In genomic region chr9:24236461-24236860, GRCm38 (mm10) we compare ENCODE assay signal across 22 mouse cellular contexts.
A peak's percentile ranks its signal among the peaks of the same experiment; 100 is the strongest.
DNase-seq lines count a peak whose midpoint lies in the region; ATAC-seq and TF ChIP-seq lines count a peak whose summit lies in the region.
"Had no signal": no experiment of that assay in that cellular context is flagged by ENCODE, and none has a peak within 500 bp of the region (broad histone marks: within the 10 kb centered on the region; RNA-seq: fewer than 3 reads in every experiment).

No protein-coding gene starts in this region.

- H3K36me3 ChIP-seq in embryonic facial prominence, embryonic 14.5 days (ENCODE audit: control insufficient read depth, insufficient read depth, low read length), result no peaks in the 10 kb centered on the region
- no peaks in the 10 kb centered on the region for H3K36me3 ChIP-seq in embryonic facial prominence, embryonic 10.5 days (replicated peaks)
- H3K36me3 ChIP-seq in limb, embryonic 14.5 days (ENCODE audit: control insufficient read depth, insufficient read depth, low read length), result no peaks in the 10 kb centered on the region
- H3K36me3 ChIP-seq in limb, embryonic 10.5 days, result no peaks in the 10 kb centered on the region
- H3K36me3 ChIP-seq: embryonic facial prominence, embryonic 13.5 days; G1E had no signal

- H3K27me3 ChIP-seq in embryonic facial prominence, embryonic 14.5 days (replicated peaks; ENCODE audit: control insufficient read depth, insufficient read depth, low read length), result no peaks in the 10 kb centered on the region
- H3K27me3 ChIP-seq in embryonic facial prominence, embryonic 10.5 days (replicated peaks; ENCODE audit: low read depth, poor library complexity, severe bottlenecking), result no peaks in the 10 kb centered on the region
- H3K27me3 ChIP-seq in limb, embryonic 14.5 days (ENCODE audit: control insufficient read depth, insufficient read depth, low read length), result no peaks in the 10 kb centered on the region
- H3K27me3 ChIP-seq in limb, embryonic 10.5 days (ENCODE audit: low read depth, poor library complexity, severe bottlenecking), result no peaks in the 10 kb centered on the region
- H3K27me3 ChIP-seq: CH12.LX; embryonic facial prominence, embryonic 13.5 days; forebrain, embryonic 13.5 days had no signal

- no peaks in the 10 kb centered on the region for H3K4me1 ChIP-seq in embryonic facial prominence, embryonic 14.5 days (ENCODE audit: control insufficient read depth, insufficient read depth, low read length)
- no peaks in the 10 kb centered on the region for H3K4me1 ChIP-seq in embryonic facial prominence, embryonic 10.5 days
- H3K4me1 ChIP-seq in limb, embryonic 14.5 days (ENCODE audit: control insufficient read depth, insufficient read depth, low read length), result no peaks in the 10 kb centered on the region
- H3K4me1 ChIP-seq in limb, embryonic 10.5 days, result no peaks in the 10 kb centered on the region
- H3K4me1 ChIP-seq: embryonic facial prominence, embryonic 13.5 days; forebrain, embryonic 13.5 days had no signal

- ATAC-seq in embryonic facial prominence, embryonic 14.5 days (ENCODE audit: low read depth), result no peak
- no peak for ATAC-seq in limb, embryonic 14.5 days (ENCODE audit: low FRiP score, low read depth)
- ATAC-seq: CD4-positive, CD25-positive, alpha-beta regulatory T cell, adult 4 months; forebrain, embryonic 13.5 days; forebrain, embryonic 16.5 days had no signal

- no peak for TF ChIP-seq POLR2A in limb, embryonic 14.5 days (IDR thresholded peaks at IDR 0.05; ENCODE audit: borderline replicate concordance, extremely low read depth, insufficient read depth, insufficient read length)

- DNase-seq in embryonic facial prominence, embryonic 14.5 days (ENCODE audit: low spot score), result peak; percentile 53
- no peak for DNase-seq in embryonic facial prominence, embryonic 10.5 days (ENCODE audit: low spot score)
- DNase-seq in limb, embryonic 14.5 days (ENCODE audit: low spot score), result peak; percentile 53
- DNase-seq in limb, embryonic 10.5 days (ENCODE audit: low spot score), result no peak
- DNase-seq in NIH3T3 (ENCODE audit: low read depth), result peak; percentile 2
- peak; percentile 36 for DNase-seq in telencephalon, adult 2 months (ENCODE audit: low read depth, low spot score)
- DNase-seq in adrenal gland, adult (ENCODE audit: inconsistent age in 2 of 2, low spot score in 1 of 2), result no peak
- DNase-seq: adrenal gland, adult 2 months; adrenal gland, postnatal 10 days; adrenal gland, postnatal 25 days; B cell, adult 2 months; cerebellum, adult 11-12 months; cerebellum, adult 2 months; cerebellum, adult 9-10 months; cerebellum, postnatal 10 days; cerebellum, postnatal 25 days had no signal

- WGBS in embryonic facial prominence, embryonic 14.5 days, result 90% methylated on average over 1 of the region's 1 CpGs
- WGBS in embryonic facial prominence, embryonic 10.5 days, result 83% methylated on average over 1 of the region's 1 CpGs
- 81% methylated on average over 1 of the region's 1 CpGs for WGBS in limb, embryonic 14.5 days
- 92% methylated on average over 1 of the region's 1 CpGs for WGBS in limb, embryonic 10.5 days

- H3K9me3 ChIP-seq in embryonic facial prominence, embryonic 14.5 days (ENCODE audit: control insufficient read depth, low read length), result no peaks in the 10 kb centered on the region
- H3K9me3 ChIP-seq in embryonic facial prominence, embryonic 10.5 days, result no peaks in the 10 kb centered on the region
- H3K9me3 ChIP-seq in limb, embryonic 14.5 days (ENCODE audit: control insufficient read depth, low read length), result no peaks in the 10 kb centered on the region
- no peaks in the 10 kb centered on the region for H3K9me3 ChIP-seq in limb, embryonic 10.5 days (replicated peaks)
- H3K9me3 ChIP-seq: embryonic facial prominence, embryonic 13.5 days; forebrain, embryonic 13.5 days; G1E had no signal

- no peak overlapping the region for H3K9ac ChIP-seq in embryonic facial prominence, embryonic 14.5 days (ENCODE audit: low read depth, low read length)
- H3K9ac ChIP-seq in limb, embryonic 14.5 days (ENCODE audit: low read depth, low read length, severe bottlenecking), result no peak overlapping the region
- H3K9ac ChIP-seq: embryonic facial prominence, embryonic 13.5 days; forebrain, embryonic 13.5 days had no signal

- H3K4me3 ChIP-seq in embryonic facial prominence, embryonic 14.5 days (ENCODE audit: low read depth, low read length), result no peak overlapping the region
- no peak overlapping the region for H3K4me3 ChIP-seq in embryonic facial prominence, embryonic 10.5 days
- H3K4me3 ChIP-seq in limb, embryonic 14.5 days (replicated peaks; ENCODE audit: low read length), result no peak overlapping the region
- no peak overlapping the region for H3K4me3 ChIP-seq in limb, embryonic 10.5 days
- H3K4me3 ChIP-seq: embryonic facial prominence, embryonic 13.5 days; forebrain, embryonic 13.5 days had no signal

- H3K27ac ChIP-seq in embryonic facial prominence, embryonic 14.5 days (replicated peaks; ENCODE audit: low read depth, low read length), result no peak overlapping the region
- no peak overlapping the region for H3K27ac ChIP-seq in embryonic facial prominence, embryonic 10.5 days (replicated peaks)
- H3K27ac ChIP-seq in limb, embryonic 14.5 days (replicated peaks; ENCODE audit: low read depth, low read length), result no peak overlapping the region
- H3K27ac ChIP-seq in limb, embryonic 10.5 days, result no peak overlapping the region
- H3K27ac ChIP-seq: embryonic facial prominence, embryonic 13.5 days; forebrain, embryonic 13.5 days had no signal

- H3K4me2 ChIP-seq in embryonic facial prominence, embryonic 14.5 days (ENCODE audit: low read depth, low read length), result no peak overlapping the region
- H3K4me2 ChIP-seq in limb, embryonic 14.5 days (replicated peaks; ENCODE audit: low read depth, low read length, severe bottlenecking), result no peak overlapping the region
- H3K4me2 ChIP-seq: embryonic facial prominence, embryonic 13.5 days; forebrain, embryonic 13.5 days had no signal

Comparison
In these comparisons a context has a peak if more than half of its experiments do, and no peak if none do; other contexts are left out.
1. DNase-seq: peak in embryonic facial prominence, embryonic 14.5 days (single experiment), limb, embryonic 14.5 days (single experiment), NIH3T3 (single experiment) and telencephalon, adult 2 months (single experiment); none in embryonic facial prominence, embryonic 10.5 days (single experiment), limb, embryonic 10.5 days (single experiment) and adrenal gland, adult (0 of 2).